Comparison of ENCODE assay signal across 19 mouse cellular contexts in the genomic region with DNA sequence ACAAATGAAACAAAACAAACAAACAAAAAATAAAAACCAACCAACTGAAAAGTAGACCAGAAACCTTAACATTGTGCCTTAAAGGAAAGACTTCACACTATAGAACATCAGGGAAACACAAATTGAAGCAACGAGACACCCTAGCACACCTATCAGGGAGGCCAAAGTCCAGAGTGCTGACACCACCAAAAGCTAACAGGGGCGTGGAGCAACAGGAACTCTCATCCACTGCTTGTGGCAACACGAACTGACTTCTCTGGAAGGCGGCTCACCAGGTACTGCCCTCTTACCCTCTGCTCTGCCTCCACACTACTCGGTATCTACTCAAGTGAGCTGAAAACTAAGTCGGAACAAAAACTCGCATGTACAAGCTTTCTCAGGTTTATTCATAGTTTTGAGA. TPM values are rescaled to one million over a fixed set of nuclear protein-coding genes. Genes with fewer than 3 reads are reported as not detected.
DNase-seq lines count a peak whose midpoint lies in the region; ATAC-seq and TF ChIP-seq lines count a peak whose summit lies in the region.
"Had no signal": no experiment of that assay in that cellular context is flagged by ENCODE, and none has a peak within 500 bp of the region (broad histone marks: within the 10 kb centered on the region; RNA-seq: fewer than 3 reads in every experiment).

No protein-coding gene starts in this region.

- WGBS in liver, embryonic 13.5 days (ENCODE audit: insufficient replicate concordance) = 56% methylated on average over 7 of the region's 7 CpGs
- WGBS in liver, embryonic 11.5 days = 78% methylated on average over 7 of the region's 7 CpGs
- 54% methylated on average over 7 of the region's 7 CpGs for WGBS in intestine, postnatal 0 days
- 29% methylated on average over 7 of the region's 7 CpGs for WGBS in small intestine, adult 2 months
- 59% methylated on average over 7 of the region's 7 CpGs for WGBS in stomach, postnatal 0 days

- no peaks in the 10 kb centered on the region for H3K9me3 ChIP-seq in liver, embryonic 13.5 days (replicated peaks)
- H3K9me3 ChIP-seq in liver, embryonic 11.5 days (ENCODE audit: control insufficient read depth, low read length) = no peaks in the 10 kb centered on the region; the same call in 1 of the 2 replicates
- no peaks in the 10 kb centered on the region for H3K9me3 ChIP-seq in intestine, postnatal 0 days (ENCODE audit: control insufficient read depth)
- H3K9me3 ChIP-seq in stomach, postnatal 0 days (ENCODE audit: control insufficient read depth, low read length) = no peaks in the 10 kb centered on the region
- H3K9me3 ChIP-seq: forebrain, embryonic 13.5 days; heart, embryonic 10.5 days; hindbrain, embryonic 12.5 days had no signal

- no peaks in the 10 kb centered on the region for H3K4me1 ChIP-seq in liver, embryonic 13.5 days (replicated peaks)
- no peaks in the 10 kb centered on the region for H3K4me1 ChIP-seq in liver, embryonic 11.5 days (replicated peaks; ENCODE audit: control insufficient read depth, insufficient read depth, low read length)
- H3K4me1 ChIP-seq in intestine, postnatal 0 days (replicated peaks; ENCODE audit: control insufficient read depth, insufficient read depth, low read length) = peaks cover 3% of the 10 kb centered on the region; the same call in 1 of the 2 replicates
- H3K4me1 ChIP-seq in small intestine, adult 2 months (ENCODE audit: control insufficient read depth, insufficient read depth, insufficient read length, low read length) = peaks cover 27% of the 10 kb centered on the region; the same call in 1 of the 2 replicates
- 0 out of 2 replicates have a peak, but pooled peaks cover 2% of the 10 kb centered on the region for H3K4me1 ChIP-seq in stomach, postnatal 0 days (replicated peaks; ENCODE audit: control insufficient read depth, insufficient read depth)
- H3K4me1 ChIP-seq: forebrain, embryonic 13.5 days; heart, embryonic 10.5 days; hindbrain, embryonic 12.5 days had no signal

- no peaks in the 10 kb centered on the region for H3K36me3 ChIP-seq in liver, embryonic 13.5 days
- no peaks in the 10 kb centered on the region for H3K36me3 ChIP-seq in liver, embryonic 11.5 days (ENCODE audit: control insufficient read depth, insufficient read depth, low read length)
- H3K36me3 ChIP-seq in intestine, postnatal 0 days (ENCODE audit: control insufficient read depth, insufficient read depth) = no peaks in the 10 kb centered on the region
- H3K36me3 ChIP-seq in small intestine, adult 2 months (ENCODE audit: control insufficient read depth, insufficient read depth, low read length) = no peaks in the 10 kb centered on the region
- H3K36me3 ChIP-seq in stomach, postnatal 0 days (ENCODE audit: control insufficient read depth, insufficient read depth, low read length) = no peaks in the 10 kb centered on the region
- H3K36me3 ChIP-seq: heart, embryonic 10.5 days; hindbrain, embryonic 12.5 days had no signal

- no peak overlapping the region for H3K27ac ChIP-seq in liver, embryonic 13.5 days
- no peak overlapping the region for H3K27ac ChIP-seq in liver, embryonic 11.5 days (ENCODE audit: low read depth, low read length)
- peak overlapping the region; percentile 36; the same call in 1 of the 2 replicates for H3K27ac ChIP-seq in intestine, postnatal 0 days (ENCODE audit: low read depth, low read length)
- H3K27ac ChIP-seq in small intestine, adult 2 months (ENCODE audit: insufficient read depth, low read depth, low read length) = peak overlapping the region; percentile 76
- peak overlapping the region; percentile 70 for H3K27ac ChIP-seq in stomach, postnatal 0 days (replicated peaks)
- H3K27ac ChIP-seq: forebrain, embryonic 13.5 days; heart, embryonic 10.5 days; hindbrain, embryonic 12.5 days had no signal

- TF ChIP-seq CTCF in intestine, postnatal 0 days (IDR thresholded peaks at IDR 0.05; ENCODE audit: low read depth) = no peak
- no peak for TF ChIP-seq CTCF in small intestine, adult 2 months (IDR thresholded peaks at IDR 0.05; ENCODE audit: extremely low read depth, insufficient read length, insufficient replicate concordance, low read depth, low read length)
- TF ChIP-seq CTCF in stomach, postnatal 0 days (IDR thresholded peaks at IDR 0.05; ENCODE audit: low read depth) = no peak

- H3K9ac ChIP-seq in liver, embryonic 13.5 days = no peak overlapping the region
- no peak overlapping the region for H3K9ac ChIP-seq in liver, embryonic 11.5 days (ENCODE audit: low read depth, low read length)
- H3K9ac ChIP-seq in intestine, postnatal 0 days (ENCODE audit: low read depth, low read length) = no peak overlapping the region
- H3K9ac ChIP-seq in stomach, postnatal 0 days (ENCODE audit: low read length) = no peak overlapping the region
- H3K9ac ChIP-seq: forebrain, embryonic 13.5 days; hindbrain, embryonic 12.5 days had no signal

- no peaks in the 10 kb centered on the region for H3K27me3 ChIP-seq in liver, embryonic 13.5 days
- no peaks in the 10 kb centered on the region for H3K27me3 ChIP-seq in liver, embryonic 11.5 days (replicated peaks; ENCODE audit: control insufficient read depth, insufficient read depth, low read length)
- no peaks in the 10 kb centered on the region for H3K27me3 ChIP-seq in intestine, postnatal 0 days (replicated peaks; ENCODE audit: control insufficient read depth, insufficient read depth, low read length)
- no peaks in the 10 kb centered on the region for H3K27me3 ChIP-seq in small intestine, adult 2 months (ENCODE audit: control insufficient read depth, insufficient read depth, low read length)
- no peaks in the 10 kb centered on the region for H3K27me3 ChIP-seq in stomach, postnatal 0 days (ENCODE audit: control insufficient read depth, insufficient read depth, low read length)
- H3K27me3 ChIP-seq: forebrain, embryonic 13.5 days; hindbrain, embryonic 12.5 days had no signal

- H3K4me2 ChIP-seq in liver, embryonic 13.5 days = no peak overlapping the region
- no peak overlapping the region for H3K4me2 ChIP-seq in liver, embryonic 11.5 days
- H3K4me2 ChIP-seq in intestine, postnatal 0 days (replicated peaks; ENCODE audit: low read depth) = 0 out of 2 replicates have a peak overlapping the region, but pooled peaks have one; percentile 6
- H3K4me2 ChIP-seq in stomach, postnatal 0 days (replicated peaks; ENCODE audit: low read depth) = no peak overlapping the region
- H3K4me2 ChIP-seq: forebrain, embryonic 13.5 days; hindbrain, embryonic 12.5 days had no signal

- no peak for DNase-seq in liver, embryonic 13.5 days
- no peak for DNase-seq in liver, embryonic 11.5 days (ENCODE audit: low spot score)
- DNase-seq in stomach, postnatal 0 days (ENCODE audit: low spot score) = peak; percentile 83
- DNase-seq in adrenal gland, adult (ENCODE audit: inconsistent age in 2 of 2, low spot score in 1 of 2) = no peak
- no peak for DNase-seq in urinary bladder, postnatal 36 days (ENCODE audit: low spot score in 2 of 2)
- DNase-seq in right cerebral cortex, adult 2 months (ENCODE audit: low spot score in 2 of 2) = no peak
- DNase-seq: adrenal gland, postnatal 14 days; cerebellum, adult 11-12 months; cerebellum, adult 9-11 months; cerebellum, postnatal 36 days; heart, adult 18-20 months; heart, postnatal 10 days; heart, postnatal 4 days had no signal

- H3K4me3 ChIP-seq in liver, embryonic 13.5 days (replicated peaks) = no peak overlapping the region
- no peak overlapping the region for H3K4me3 ChIP-seq in liver, embryonic 11.5 days (ENCODE audit: low read depth, low read length)
- H3K4me3 ChIP-seq in intestine, postnatal 0 days (ENCODE audit: low read depth, low read length) = no peak overlapping the region
- no peak overlapping the region for H3K4me3 ChIP-seq in small intestine, adult 2 months (ENCODE audit: low read depth, low read length)
- no peak overlapping the region for H3K4me3 ChIP-seq in stomach, postnatal 0 days (ENCODE audit: low read depth, low read length)
- H3K4me3 ChIP-seq: forebrain, embryonic 13.5 days; heart, embryonic 10.5 days; hindbrain, embryonic 12.5 days had no signal

- ATAC-seq in liver, embryonic 13.5 days (ENCODE audit: low read depth) = peak; percentile 41; the same call in 1 of the 2 replicates
- no peak for ATAC-seq in liver, embryonic 11.5 days (replicated peaks; ENCODE audit: low FRiP score)
- ATAC-seq in intestine, postnatal 0 days = peak; percentile 87
- ATAC-seq in stomach, postnatal 0 days (ENCODE audit: low FRiP score, low TSS enrichment) = peak; percentile 95
- ATAC-seq: forebrain, embryonic 13.5 days had no signal

- TF ChIP-seq EP300 in stomach, postnatal 0 days (optimal IDR thresholded peaks at IDR 0.05) = no peak

- no peak for TF ChIP-seq POLR2A in small intestine, adult 2 months (IDR thresholded peaks at IDR 0.05; ENCODE audit: low read depth, low read length)

RNA-seq across cellular contexts. Expression of a gene that starts 6.4 kb away (rescaled TPM):
- not detected in 2 replicates for polyA plus RNA-seq in liver, embryonic 13.5 days (2015; fragmentation: Nextera tagmentation; extraction: Ambion mirVana)
- polyA plus RNA-seq in liver, embryonic 11.5 days (2014; fragmentation: Nextera tagmentation; extraction: Ambion mirVana) = 0.12 TPM in 1 of 2 replicates, not detected in the other
- not detected in 2 replicates for polyA plus RNA-seq in intestine, postnatal 0 days (2015; fragmentation: Nextera tagmentation; extraction: Ambion mirVana)
- polyA plus RNA-seq in small intestine, adult 2 months (2012; rRNA removed) = not detected in 2 replicates
- 0.08 and 0.15 TPM in 2 replicates for polyA plus RNA-seq in stomach, postnatal 0 days (2015; fragmentation: Nextera tagmentation; extraction: Ambion mirVana)
- polyA plus RNA-seq: forebrain, embryonic 13.5 days; heart, embryonic 14.5 days; hindbrain, embryonic 12.5 days had no signal

RNA-seq across cellular contexts. Expression of a gene that starts 21.4 kb away (rescaled TPM):
- 18.3 and 18.4 TPM in 2 replicates for polyA plus RNA-seq in liver, embryonic 13.5 days (2015; fragmentation: Nextera tagmentation; extraction: Ambion mirVana)
- 30.1 and 34.7 TPM in 2 replicates for polyA plus RNA-seq in liver, embryonic 11.5 days (2014; fragmentation: Nextera tagmentation; extraction: Ambion mirVana)
- 104 and 110 TPM in 2 replicates for polyA plus RNA-seq in intestine, postnatal 0 days (2015; fragmentation: Nextera tagmentation; extraction: Ambion mirVana)
- polyA plus RNA-seq in small intestine, adult 2 months (2012; rRNA removed) = 122 and 167 TPM in 2 replicates
- polyA plus RNA-seq in stomach, postnatal 0 days (2015; fragmentation: Nextera tagmentation; extraction: Ambion mirVana) = 71.5 and 73.0 TPM in 2 replicates

RNA-seq across cellular contexts. Expression of a gene that starts 28.2 kb away (rescaled TPM):
- 0.31 and 0.37 TPM in 2 replicates for polyA plus RNA-seq in liver, embryonic 13.5 days (2015; fragmentation: Nextera tagmentation; extraction: Ambion mirVana)
- 0.55 and 0.74 TPM in 2 replicates for polyA plus RNA-seq in liver, embryonic 11.5 days (2014; fragmentation: Nextera tagmentation; extraction: Ambion mirVana)
- polyA plus RNA-seq in intestine, postnatal 0 days (2015; fragmentation: Nextera tagmentation; extraction: Ambion mirVana) = 16.9 and 19.0 TPM in 2 replicates
- polyA plus RNA-seq in small intestine, adult 2 months (2012; rRNA removed) = 11.7 and 11.9 TPM in 2 replicates
- 18.5 and 20.6 TPM in 2 replicates for polyA plus RNA-seq in stomach, postnatal 0 days (2015; fragmentation: Nextera tagmentation; extraction: Ambion mirVana)

RNA-seq across cellular contexts. Expression of a gene that starts 55.4 kb away (rescaled TPM):
- polyA plus RNA-seq in liver, embryonic 13.5 days (2015; fragmentation: Nextera tagmentation; extraction: Ambion mirVana) = 1.6 and 2.1 TPM in 2 replicates
- polyA plus RNA-seq in liver, embryonic 11.5 days (2014; fragmentation: Nextera tagmentation; extraction: Ambion mirVana) = 2.7 and 3.2 TPM in 2 replicates
- 0.78 and 2.1 TPM in 2 replicates for polyA plus RNA-seq in intestine, postnatal 0 days (2015; fragmentation: Nextera tagmentation; extraction: Ambion mirVana)
- 3.5 and 7.9 TPM in 2 replicates for polyA plus RNA-seq in small intestine, adult 2 months (2012; rRNA removed)
- polyA plus RNA-seq in stomach, postnatal 0 days (2015; fragmentation: Nextera tagmentation; extraction: Ambion mirVana) = 0.91 and 1.1 TPM in 2 replicates

RNA-seq across cellular contexts. Expression of a gene that starts 56.9 kb away (rescaled TPM):
- polyA plus RNA-seq in liver, embryonic 13.5 days (2015; fragmentation: Nextera tagmentation; extraction: Ambion mirVana) = 19.6 and 23.4 TPM in 2 replicates
- polyA plus RNA-seq in liver, embryonic 11.5 days (2014; fragmentation: Nextera tagmentation; extraction: Ambion mirVana) = 37.0 and 38.0 TPM in 2 replicates
- 108 and 109 TPM in 2 replicates for polyA plus RNA-seq in intestine, postnatal 0 days (2015; fragmentation: Nextera tagmentation; extraction: Ambion mirVana)
- polyA plus RNA-seq in small intestine, adult 2 months (2012; rRNA removed) = 90.5 and 207 TPM in 2 replicates
- 75.3 and 77.7 TPM in 2 replicates for polyA plus RNA-seq in stomach, postnatal 0 days (2015; fragmentation: Nextera tagmentation; extraction: Ambion mirVana)

Comparison
In these comparisons a context has a peak if more than half of its experiments do, and no peak if none do; other contexts are left out.
1. H3K27ac ChIP-seq: peak in intestine, postnatal 0 days (single experiment), small intestine, adult 2 months (single experiment) and stomach, postnatal 0 days (single experiment); none in liver, embryonic 13.5 days (single experiment) and liver, embryonic 11.5 days (single experiment).